Mouse (Mus musculus) midbrain, postnatal 0 days (tissue): Measurements from ENCODE around the gene Ccdc30. TPM values are rescaled to one million over a fixed set of nuclear protein-coding genes. Genes with fewer than 3 reads are reported as not detected.
"Not testable (repeated sequence)": the region's sequence is repeated elsewhere in the genome, so short reads cannot be mapped to it uniquely, and the experiment has no call there.

Experiments used
- ATAC-seq: fragments of 200-750 bp; cut with Nextera tagmentation; 2 replicates; pipeline ENCODE4 v1.8.0; 2017; ENCODE audit warnings: moderate number of reproducible peaks, mild to moderate bottlenecking, moderate TSS enrichment, moderate library complexity; ENCODE audit not compliant: low FRiP score
- DNase-seq: peaks from one replicate; pipeline ENCODE4 v3.0.0-alpha.2; 2015; ENCODE audit warnings: low spot score
- H3K27ac ChIP-seq: fragments of 300-500 bp; sonication (generic); 2 replicates; pipeline ENCODE4 v1.5.1; 2014; ENCODE audit warnings: low read depth, mild to moderate bottlenecking, low read length, mixed read lengths
- H3K27me3 ChIP-seq: fragments of 300-500 bp; sonication (generic); 2 replicates; pipeline ENCODE4 v1.6.1; 2014; ENCODE audit warnings: low read length, control low read depth, mixed read lengths; ENCODE audit not compliant: insufficient read depth
- H3K36me3 ChIP-seq: fragments of 300-500 bp; sonication (generic); 2 replicates; pipeline ENCODE4 v1.6.1; 2014; ENCODE audit warnings: low read length, control low read depth, mixed read lengths; ENCODE audit not compliant: insufficient read depth
- H3K4me1 ChIP-seq: fragments of 300-500 bp; sonication (generic); 2 replicates; pipeline ENCODE4 v1.6.1; 2014; ENCODE audit warnings: mild to moderate bottlenecking, control low read depth, antibody characterized with exemption, low read length, mixed read lengths; ENCODE audit not compliant: insufficient read depth
- H3K4me2 ChIP-seq: fragments of 300-500 bp; sonication (generic); 2 replicates; pipeline ENCODE4 v1.6.1; 2014; ENCODE audit warnings: low read depth, mild to moderate bottlenecking, low read length, mixed read lengths; ENCODE audit not compliant: poor library complexity, severe bottlenecking
- H3K4me3 ChIP-seq: fragments of 300-500 bp; sonication (generic); 2 replicates; pipeline ENCODE4 v1.5.1; 2014; ENCODE audit warnings: low read depth, mild to moderate bottlenecking, low read length, moderate library complexity
- H3K9ac ChIP-seq: fragments of 300-500 bp; sonication (generic); replicated peaks from 2 replicates; pipeline ENCODE4 v1.6.1; 2014; ENCODE audit warnings: mild to moderate bottlenecking, low read length, moderate library complexity, mixed read lengths; ENCODE audit not compliant: poor library complexity, severe bottlenecking
- H3K9me3 ChIP-seq: fragments of 300-500 bp; sonication (generic); 2 replicates; pipeline ENCODE4 v1.6.1; 2016; ENCODE audit warnings: low read length, control low read depth
- CTCF ChIP-seq: IDR thresholded peaks from 2 replicates; pipeline ENCODE4 v1.5.1; 2016; ENCODE audit warnings: antibody characterized with exemption, mild to moderate bottlenecking
- WGBS: fragments of 180-500 bp; shearing (Covaris S2); extraction: QIAGEN DNeasy Blood & Tissue Kit; methylation state at CpG from one replicate; pipeline ENCODE4 v1.1.7; 2014; 5-methylcytosine and 5-hydroxymethylcytosine counted together
- polyA plus RNA-seq: library from polyadenylated mRNA; unstranded; fragments of >200 nt; fragmentation: Nextera tagmentation; extraction: Ambion mirVana; gene quantifications from 2 replicates; pipeline ENCODE4 v1.2.1, GENCODE M21; 2015
- total RNA-seq: library from RNA; depleted of rRNA; stranded (reverse); fragments of >200 nt; gene quantifications from 2 replicates; pipeline ENCODE4 v1.2.3, GENCODE M21; 2014

Ccdc30 gene
- total and polyA plus RNA-seq, 2 experiments from 2014 or later = 9.6 to 24.1 TPM

DNA sequence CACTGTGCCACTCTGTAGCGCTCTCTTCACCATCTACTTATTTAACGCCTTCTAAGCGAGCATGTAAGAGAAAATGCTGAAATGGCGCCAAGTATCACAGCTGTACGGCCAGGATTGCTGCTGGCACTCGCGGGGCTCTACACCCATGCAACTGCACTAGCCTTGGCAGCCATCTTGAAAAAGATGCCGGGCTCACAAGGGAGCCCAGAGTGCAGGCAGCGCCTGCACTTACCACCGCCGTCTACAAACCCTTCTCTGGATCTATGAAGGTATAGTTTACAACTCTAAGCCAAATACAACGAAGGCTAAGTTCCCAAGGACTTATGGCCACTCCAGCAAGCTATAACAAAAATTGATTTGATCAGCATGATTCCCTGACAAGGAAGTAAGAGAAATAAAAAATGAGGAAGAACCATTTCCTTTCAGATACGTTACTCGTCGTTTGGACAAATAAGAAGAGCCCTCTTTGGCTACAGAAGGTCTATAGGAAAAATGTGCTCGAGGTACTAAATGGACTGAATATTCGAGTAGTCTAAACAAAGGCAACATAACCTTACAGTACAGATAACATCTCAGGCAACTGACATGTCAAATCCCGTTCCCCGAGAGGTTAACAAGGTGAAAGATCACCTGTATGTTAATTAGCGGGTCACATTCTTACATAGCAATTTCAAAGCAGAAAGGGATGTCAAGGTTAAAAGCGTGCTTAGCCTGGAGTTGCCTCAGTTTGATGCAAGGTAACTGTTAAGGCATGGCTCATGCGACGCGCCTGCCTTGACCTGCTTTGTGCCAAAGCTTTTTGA, 122.3 kb downstream of the Ccdc30 start:
- TF ChIP-seq CTCF = no peak
- no peaks in the 10 kb centered on the region for H3K27me3 ChIP-seq
- H3K4me1 ChIP-seq = no peaks in the 10 kb centered on the region; the same call in 1 of the 2 replicates
- H3K4me3 ChIP-seq = peak overlapping the region; percentile 92
- 1% methylated on average over 24 of the region's 24 CpGs for WGBS
- peak overlapping the region; percentile 84 for H3K9ac ChIP-seq
- DNase-seq (peak; percentile 83), ATAC-seq (no peak)
- no peaks in the 10 kb centered on the region for H3K36me3 ChIP-seq
- H3K9me3 ChIP-seq = no peaks in the 10 kb centered on the region
- H3K4me2 ChIP-seq = peak overlapping the region; percentile 81
- peak overlapping the region; percentile 93 for H3K27ac ChIP-seq

DNA sequence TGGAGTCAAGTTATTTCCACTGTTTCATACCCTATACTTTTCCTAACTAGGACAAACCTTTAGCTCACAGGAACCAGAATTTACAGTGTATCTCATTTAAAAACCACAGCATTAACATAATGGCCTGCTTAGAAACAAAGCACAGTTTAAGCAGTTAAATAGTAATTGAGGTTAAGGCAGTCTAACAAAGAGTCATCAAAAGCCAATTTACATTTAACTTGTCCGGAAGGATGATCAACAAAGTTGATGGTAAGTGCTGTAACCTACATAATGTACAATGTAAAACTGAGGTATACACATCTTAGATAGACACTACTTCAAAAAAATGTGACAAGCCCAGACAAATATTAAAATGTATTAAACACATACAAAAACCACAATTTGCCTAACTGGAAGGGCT, 123.4 kb downstream of the Ccdc30 start:
- Histone ChIP-seq H3K9me3 (no peaks in the 10 kb centered on the region), H3K9ac (peak overlapping the region; percentile 84; the same call in 1 of the 2 replicates), H3K4me3 (peak overlapping the region; percentile 92), H3K36me3 (no peaks in the 10 kb centered on the region), H3K27ac (no peak overlapping the region), H3K27me3 (no peaks in the 10 kb centered on the region), H3K4me2 (peak overlapping the region; percentile 81), H3K4me1 (no peaks in the 10 kb centered on the region; the same call in 1 of the 2 replicates)
- DNase-seq = no peak
- no peak for ATAC-seq
- TF ChIP-seq CTCF = no peak
- WGBS = 79% methylated on average over 1 of the region's 1 CpGs

DNA sequence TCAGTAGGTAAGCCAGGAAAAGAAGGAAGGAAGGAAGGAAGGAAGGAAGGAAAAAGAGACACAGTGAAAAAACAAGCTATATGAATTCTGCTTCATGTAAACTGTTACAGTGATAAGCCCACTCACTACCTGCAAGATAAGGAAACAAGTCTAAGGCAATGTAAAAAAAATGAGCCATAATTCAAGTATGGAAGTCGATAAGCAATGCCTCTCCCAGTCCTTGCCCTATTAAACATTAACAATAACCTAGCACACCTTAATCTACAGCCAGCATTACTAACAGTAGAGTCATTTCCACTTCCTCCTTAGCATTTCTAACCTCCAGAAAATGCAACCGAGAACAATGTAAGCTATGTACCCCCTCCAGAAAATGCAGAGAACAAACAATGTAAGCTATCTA, 130.0 kb downstream of the Ccdc30 start:
- no peak overlapping the region for H3K4me2 ChIP-seq
- no peaks in the 10 kb centered on the region for H3K9me3 ChIP-seq
- H3K9ac ChIP-seq = no peak overlapping the region
- no peak overlapping the region for H3K27ac ChIP-seq
- ATAC-seq (no peak), DNase-seq (no peak)
- no peak for TF ChIP-seq CTCF
- WGBS = 85% methylated on average over 2 of the region's 2 CpGs
- H3K27me3 ChIP-seq = no peaks in the 10 kb centered on the region
- H3K4me3 ChIP-seq = no peak overlapping the region
- peaks cover 23% of the 10 kb centered on the region for H3K36me3 ChIP-seq
- no peaks in the 10 kb centered on the region for H3K4me1 ChIP-seq

DNA sequence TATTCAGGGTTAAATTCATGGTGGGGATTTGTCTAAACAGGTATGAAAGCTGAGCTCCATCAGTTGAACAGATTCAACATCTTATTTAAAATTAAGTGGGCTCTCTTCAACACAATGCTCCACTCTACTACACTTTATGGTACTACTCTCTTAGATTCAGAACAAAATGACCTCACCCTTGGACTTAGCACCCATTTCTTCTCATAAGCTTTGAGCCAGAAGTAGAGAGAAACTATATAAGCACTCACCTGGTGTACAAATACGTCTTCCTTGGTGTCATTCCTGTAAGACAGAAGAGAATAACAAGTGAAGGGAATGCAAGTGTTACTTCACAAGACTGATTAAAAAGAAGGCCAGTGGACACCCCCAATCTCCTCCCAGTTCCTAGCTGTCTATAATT, 130.5 kb downstream of the Ccdc30 start:
- Histone ChIP-seq H3K36me3 (peaks cover 23% of the 10 kb centered on the region), H3K4me3 (no peak overlapping the region), H3K4me2 (no peak overlapping the region), H3K27ac (no peak overlapping the region), H3K9me3 (no peaks in the 10 kb centered on the region), H3K27me3 (no peaks in the 10 kb centered on the region), H3K4me1 (no peaks in the 10 kb centered on the region), H3K9ac (no peak overlapping the region)
- DNase-seq = no peak
- WGBS = 83% methylated on average over 1 of the region's 1 CpGs
- TF ChIP-seq CTCF = no peak
- no peak for ATAC-seq

DNA sequence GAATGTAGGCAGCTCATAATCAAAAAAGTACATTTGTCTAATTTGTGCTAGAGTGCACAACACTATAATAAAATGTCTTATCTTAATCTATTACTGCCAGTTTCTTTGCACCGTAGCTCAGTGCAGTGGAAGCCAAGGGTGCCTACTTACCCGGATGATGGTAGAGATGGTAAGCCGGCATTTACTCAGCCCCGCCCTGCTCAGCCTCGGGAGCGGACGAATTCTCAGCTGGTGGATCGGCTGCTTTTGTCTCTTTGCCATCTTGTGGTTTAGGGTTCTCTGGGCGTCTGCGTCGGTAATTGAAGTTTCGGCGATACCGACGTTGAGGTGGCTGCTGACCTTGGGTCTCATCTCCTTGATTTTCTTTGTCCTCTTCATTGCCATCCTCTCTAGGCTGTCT, 136.5 kb downstream of the Ccdc30 start:
- not testable (repeated sequence) for H3K9ac ChIP-seq, H3K4me1 ChIP-seq, H3K4me2 ChIP-seq, H3K27ac ChIP-seq, H3K9me3 ChIP-seq, ATAC-seq, H3K27me3 ChIP-seq, DNase-seq, H3K4me3 ChIP-seq
- H3K36me3 ChIP-seq = peaks cover 53% of the 10 kb centered on the region
- 88% methylated on average over 15 of the region's 15 CpGs for WGBS

DNA sequence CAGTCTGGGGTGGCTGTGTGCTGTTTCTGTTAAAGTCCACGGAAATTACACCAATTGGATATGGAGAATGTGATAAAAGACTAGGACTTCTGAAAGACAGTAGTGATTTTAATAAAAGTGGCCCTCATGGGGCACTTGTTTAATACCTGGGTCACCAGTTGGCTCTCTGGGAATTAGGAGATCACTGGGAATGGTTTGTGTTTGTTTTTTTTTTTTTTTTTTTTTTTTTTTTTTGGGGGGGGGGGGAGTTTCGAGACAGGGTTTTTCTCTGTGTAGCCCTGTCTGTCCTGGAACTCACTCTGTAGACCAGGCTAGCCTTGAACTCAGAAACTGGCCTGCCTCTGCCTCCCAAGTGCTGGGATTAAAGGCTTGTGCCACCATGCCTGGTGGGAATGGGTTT, 139.6 kb downstream of the Ccdc30 start:
- Histone ChIP-seq H3K36me3 (peaks cover 46% of the 10 kb centered on the region), H3K4me1 (no peaks in the 10 kb centered on the region), H3K27me3 (no peaks in the 10 kb centered on the region), H3K9me3 (no peaks in the 10 kb centered on the region), H3K9ac (no peak overlapping the region), H3K4me3 (no peak overlapping the region), H3K4me2 (no peak overlapping the region), H3K27ac (no peak overlapping the region)
- no peak for ATAC-seq
- DNase-seq = no peak
- 66% methylated on average over 2 of the region's 2 CpGs for WGBS
- no peak for TF ChIP-seq CTCF
